Mouse (Mus musculus): ENCODE data around the gene Ttc6.

GRCm38 (mm10) chr12:57543627-57543991 is 20.3 kb upstream of the Ttc6 start:
- TF ChIP-seq GATA1 (IDR thresholded peaks at IDR 0.05; ENCODE audit: borderline replicate concordance, low read length): no peak
- no peak for TF ChIP-seq FLI1 (IDR thresholded peaks at IDR 0.05; ENCODE audit: low read length)

All from megakaryocyte, embryonic 14.5 days (primary cell).